Mouse (Mus musculus): ENCODE data around the gene Mfsd4b4.
"Not testable (repeated sequence)": the region's sequence is repeated elsewhere in the genome, so short reads cannot be mapped to it uniquely, and the experiment has no call there.

DNA sequence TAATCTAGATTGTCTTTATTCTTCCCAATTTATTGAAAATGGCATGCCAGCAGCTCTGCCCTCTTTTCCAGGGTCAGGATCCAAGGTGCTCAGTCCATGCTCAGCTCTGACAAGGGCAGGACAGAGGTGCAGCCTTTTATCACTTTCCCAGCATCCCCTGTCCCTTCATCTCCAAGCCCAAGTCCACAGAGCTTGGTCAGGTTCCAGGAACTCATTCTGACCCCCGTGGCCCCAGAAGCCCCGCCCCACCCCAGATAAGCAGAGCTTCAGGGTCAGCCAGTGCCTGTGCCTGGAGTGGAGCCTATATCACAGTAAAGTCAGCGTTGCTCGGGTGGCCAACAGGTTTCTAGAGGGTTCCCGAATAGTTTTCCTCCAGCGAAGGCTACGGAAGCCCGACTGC, 25.5 kb upstream of the Mfsd4b4 start:
- TF ChIP-seq GATA1, TAL1 (IDR thresholded peaks at IDR 0.05; ENCODE audit: low read length): not testable (repeated sequence)
